Mouse (Mus musculus) heart, postnatal 25 days (tissue): ENCODE measurements around the gene Phf1. TPM values are rescaled to one million over a fixed set of nuclear protein-coding genes. Genes with fewer than 3 reads are reported as not detected.
"Not testable (repeated sequence)": the region's sequence is repeated elsewhere in the genome, so short reads cannot be mapped to it uniquely, and the experiment has no call there.

Experiments
- DNase-seq: peaks from one replicate; pipeline ENCODE4 v3.0.0; 2022; ENCODE audit warnings: low spot score
- intact Hi-C: fragments of 180-260 bp; cut with DNase I; formaldehyde crosslinking; loops from one replicate; pipeline ENCODE4 v1.15.1; 2025
- total RNA-seq, 2 experiments: library from RNA; stranded (reverse); gene quantifications; 2 replicates each; pipeline ENCODE4 v1.2.3; 2021

Gene Phf1
- 10 to 100 TPM; 10.8 to 12.3 TPM for total RNA-seq

- DNase-seq: peak; percentile 93
- intact Hi-C loops: no loop called here
Observed at GRCm38 (mm10) chr17:26932839-26933398, at the start of gene Phf1. TSS of gene Phf1 (plus strand) at chr17:26933052.

- DNase-seq: no peak
- intact Hi-C loops: no loop called here
Observed at GRCm38 (mm10) chr17:26883585-26883984, 49.3 kb upstream of the Phf1 start.

GRCm38 (mm10) chr17:26884995-26885926, 47.6 kb upstream of the Phf1 start:
- intact Hi-C loops: loop anchor here (1.0 to 5.0 kb wide), 2 partner anchors 223 to 423 kb away; no protein-coding TSS in a partner anchor
- peak; percentile 72 for DNase-seq

GRCm38 (mm10) chr17:26886047-26886749, 46.7 kb upstream of the Phf1 start:
- DNase-seq: peak; percentile 72

GRCm38 (mm10) chr17:26887926-26888325, 44.9 kb upstream of the Phf1 start:
- DNase-seq: no peak
- intact Hi-C loops: loop anchor here (2.0 to 5.0 kb wide), 2 partner anchors 93 to 426 kb away; no protein-coding TSS in a partner anchor

More at GRCm38 (mm10) chr17:26886047-26886749, 46.7 kb upstream of the Phf1 start:
- intact Hi-C loops: loop anchor here (2.0 to 5.0 kb wide), 2 partner anchors 91 to 424 kb away; no protein-coding TSS in a partner anchor

GRCm38 (mm10) chr17:26892635-26893375, 40.0 kb upstream of the Phf1 start:
- intact Hi-C loops: no loop called here
- DNase-seq: peak; percentile 19

- intact Hi-C loops: no loop called here
- no peak for DNase-seq
Observed at GRCm38 (mm10) chr17:26893492-26893891, 39.4 kb upstream of the Phf1 start.

- intact Hi-C loops: no loop called here
Observed at GRCm38 (mm10) chr17:26894342-26894741, 38.5 kb upstream of the Phf1 start.

GRCm38 (mm10) chr17:26895578-26895977, 37.3 kb upstream of the Phf1 start:
- intact Hi-C loops: no loop called here
- DNase-seq: peak; percentile 23

More at GRCm38 (mm10) chr17:26894342-26894741, 38.5 kb upstream of the Phf1 start:
- no peak for DNase-seq

GRCm38 (mm10) chr17:26900916-26901315, 31.9 kb upstream of the Phf1 start:
- intact Hi-C loops: no loop called here
- no peak for DNase-seq

GRCm38 (mm10) chr17:26904320-26904719, 28.5 kb upstream of the Phf1 start:
- intact Hi-C loops: no loop called here
- no peak for DNase-seq

GRCm38 (mm10) chr17:26907506-26907905, 25.3 kb upstream of the Phf1 start:
- DNase-seq, intact Hi-C loops: not testable (repeated sequence)

- intact Hi-C loops: loop anchor here (10.0 kb wide), 1 partner anchor 60 kb away; the partner anchor contains the start of gene Zbtb9
- DNase-seq: no peak
Observed at GRCm38 (mm10) chr17:26915248-26915647, 17.6 kb upstream of the Phf1 start.

GRCm38 (mm10) chr17:26916711-26917482, 16.0 kb upstream of the Phf1 start, which contains the start of gene Kifc5b:
TSS of gene Kifc5b (plus strand) at chr17:26917091.
- peak; percentile 98 for DNase-seq
- intact Hi-C loops: loop anchor here (10.0 kb wide), 1 partner anchor 58 kb away; the partner anchor contains the start of gene Zbtb9

GRCm38 (mm10) chr17:26917560-26917959, 15.3 kb upstream of the Phf1 start:
- not testable (repeated sequence) for DNase-seq
- intact Hi-C loops: loop anchor here (10.0 kb wide), 1 partner anchor 57 kb away; the partner anchor contains the start of gene Zbtb9

- no peak for DNase-seq
- intact Hi-C loops: loop anchor here (10.0 kb wide), 1 partner anchor 56 kb away; the partner anchor contains the start of gene Zbtb9
Observed at GRCm38 (mm10) chr17:26918343-26918742, 14.5 kb upstream of the Phf1 start.

GRCm38 (mm10) chr17:26919516-26919915, 13.3 kb upstream of the Phf1 start:
- not testable (repeated sequence) for DNase-seq
- intact Hi-C loops: loop anchor here (10.0 kb wide), 1 partner anchor 55 kb away; the partner anchor contains the start of gene Zbtb9

- intact Hi-C loops: loop anchor here (10.0 kb wide), 1 partner anchor 182 kb away; no protein-coding TSS in a partner anchor
- not testable (repeated sequence) for DNase-seq
Observed at GRCm38 (mm10) chr17:26922368-26922767, 10.5 kb upstream of the Phf1 start.
